Mouse (Mus musculus) limb, embryonic 14.5 days (tissue): ENCODE results near the gene Skap1. TPM values are rescaled to one million over a fixed set of nuclear protein-coding genes. Genes with fewer than 3 reads are reported as not detected.
A peak's percentile ranks its signal among the peaks of the same experiment; 100 is the strongest.

ENCODE experiments used
- ATAC-seq: fragments of 200-750 bp; cut with Nextera tagmentation; 2 replicates; pipeline ENCODE4 v1.8.0; 2017; ENCODE audit warnings: low read depth, moderate number of reproducible peaks, moderate TSS enrichment; ENCODE audit not compliant: low FRiP score
- DNase-seq: peaks from one replicate; pipeline ENCODE4 v3.0.0-alpha.2; 2015; ENCODE audit warnings: low spot score
- H3K27ac ChIP-seq: fragments of 300-500 bp; sonication (generic); replicated peaks from 2 replicates; pipeline ENCODE4 v1.5.1; 2014; ENCODE audit warnings: low read depth, mild to moderate bottlenecking, low read length, moderate library complexity, mixed read lengths
- H3K27me3 ChIP-seq: fragments of 300-500 bp; sonication (generic); 2 replicates; pipeline ENCODE4 v1.6.1; 2014; ENCODE audit warnings: low read length, mixed read lengths; ENCODE audit not compliant: control insufficient read depth, insufficient read depth
- H3K36me3 ChIP-seq: fragments of 300-500 bp; sonication (generic); 2 replicates; pipeline ENCODE4 v1.6.1; 2014; ENCODE audit warnings: mild to moderate bottlenecking, low read length, moderate library complexity, mixed read lengths; ENCODE audit not compliant: control insufficient read depth, insufficient read depth
- H3K4me1 ChIP-seq: fragments of 300-500 bp; sonication (generic); 2 replicates; pipeline ENCODE4 v1.6.1; 2014; ENCODE audit warnings: antibody characterized with exemption, low read length, mixed read lengths; ENCODE audit not compliant: control insufficient read depth, insufficient read depth
- H3K4me2 ChIP-seq: fragments of 300-500 bp; sonication (generic); replicated peaks from 2 replicates; pipeline ENCODE4 v1.6.1; 2014; ENCODE audit warnings: low read depth, mild to moderate bottlenecking, low read length, moderate library complexity; ENCODE audit not compliant: severe bottlenecking
- H3K4me3 ChIP-seq: fragments of 300-500 bp; sonication (generic); replicated peaks from 2 replicates; pipeline ENCODE4 v1.5.1; 2014; ENCODE audit warnings: low read length
- H3K9ac ChIP-seq: fragments of 300-500 bp; sonication (generic); 2 replicates; pipeline ENCODE4 v1.6.1; 2014; ENCODE audit warnings: mild to moderate bottlenecking, low read depth, low read length, moderate library complexity; ENCODE audit not compliant: severe bottlenecking
- H3K9me3 ChIP-seq: fragments of 300-500 bp; sonication (generic); 2 replicates; pipeline ENCODE4 v1.6.1; 2016; ENCODE audit warnings: low read length; ENCODE audit not compliant: control insufficient read depth
- POLR2A ChIP-seq: fragments of 200-500 bp; IDR thresholded peaks from 2 replicates; pipeline ENCODE4 v1.8.0; 2012; ENCODE audit warnings: inconsistent platforms, mild to moderate bottlenecking, moderate library complexity, borderline replicate concordance; ENCODE audit not compliant: insufficient read depth, insufficient read length; ENCODE audit errors: extremely low read depth
- WGBS: fragments of 180-500 bp; shearing (Covaris S2); extraction: QIAGEN DNeasy Blood & Tissue Kit; methylation state at CpG from one replicate; pipeline ENCODE4 v1.1.7; 2014; 5-methylcytosine and 5-hydroxymethylcytosine counted together
- polyA plus RNA-seq, 2 experiments: library from polyadenylated mRNA; depleted of rRNA in 1 of 2; stranded (reverse) in 1 of 2; unstranded in 1 of 2; fragments of >200 nt; fragmentation: Nextera tagmentation in 1 of 2; extraction: Ambion mirVana in 1 of 2; gene quantifications; 2 replicates each; pipeline versions ENCODE4 v1.2.1 to v1.2.3; 2012 to 2014

Gene Skap1
- polyA plus RNA-seq, 2 experiments, result 0.67 to 2.1 TPM

GRCm38 (mm10) chr11:96644969-96645368, 180.6 kb downstream of the Skap1 start:
- Histone ChIP-seq H3K36me3 (no peaks in the 10 kb centered on the region), H3K4me1 (peaks cover 6% of the 10 kb centered on the region; the same call in 1 of the 2 replicates), H3K9ac (no peak overlapping the region), H3K27me3 (peaks cover 14% of the 10 kb centered on the region; the same call in 1 of the 2 replicates), H3K4me3 (no peak overlapping the region), H3K4me2 (no peak overlapping the region), H3K27ac (no peak overlapping the region), H3K9me3 (no peaks in the 10 kb centered on the region)
- ATAC-seq, result no peak
- WGBS, result 36% methylated on average over 7 of the region's 7 CpGs
- no peak for DNase-seq
- no peak for TF ChIP-seq POLR2A

DNA sequence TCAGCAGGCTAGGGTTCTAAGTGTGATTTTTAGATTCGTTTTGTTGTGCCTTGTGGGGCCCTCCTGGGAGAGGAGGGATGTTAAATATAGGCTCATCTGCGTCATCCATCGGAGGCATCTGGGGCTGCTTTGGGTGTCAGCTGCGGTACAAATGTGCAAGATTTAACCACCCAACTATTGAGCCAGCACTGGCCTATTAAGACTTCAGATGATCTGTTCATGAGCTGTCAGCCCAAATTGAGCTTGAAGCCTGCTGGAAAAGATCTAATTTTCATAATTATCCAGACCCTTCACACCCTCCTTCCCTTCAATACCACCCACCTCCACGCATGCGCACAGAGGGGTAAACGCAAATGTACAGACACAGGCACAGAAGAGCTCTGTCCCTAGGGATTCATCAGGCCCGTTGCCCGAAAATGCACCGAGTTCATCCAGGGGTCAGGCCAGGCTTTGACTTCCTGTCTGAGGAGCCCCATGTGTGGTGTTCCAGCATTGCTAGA, 181.2 kb downstream of the Skap1 start:
- H3K4me1 ChIP-seq, result peaks cover 6% of the 10 kb centered on the region; the same call in 1 of the 2 replicates
- no peak overlapping the region for H3K9ac ChIP-seq
- no peak overlapping the region for H3K4me3 ChIP-seq
- no peak overlapping the region for H3K27ac ChIP-seq
- no peak for TF ChIP-seq POLR2A
- H3K27me3 ChIP-seq, result peaks cover 14% of the 10 kb centered on the region; the same call in 1 of the 2 replicates
- DNase-seq (peak; percentile 36), ATAC-seq (no peak)
- no peaks in the 10 kb centered on the region for H3K9me3 ChIP-seq
- H3K36me3 ChIP-seq, result no peaks in the 10 kb centered on the region
- 35% methylated on average over 10 of the region's 10 CpGs for WGBS
- H3K4me2 ChIP-seq, result no peak overlapping the region

GRCm38 (mm10) chr11:96651848-96652247, 187.5 kb downstream of the Skap1 start:
- Histone ChIP-seq H3K4me3 (no peak overlapping the region), H3K36me3 (no peaks in the 10 kb centered on the region), H3K4me2 (no peak overlapping the region), H3K4me1 (no peaks in the 10 kb centered on the region), H3K27ac (no peak overlapping the region), H3K27me3 (peaks cover 3% of the 10 kb centered on the region; the same call in 1 of the 2 replicates), H3K9ac (no peak overlapping the region), H3K9me3 (no peaks in the 10 kb centered on the region)
- ATAC-seq (no peak), DNase-seq (no peak)
- 80% methylated on average over 9 of the region's 9 CpGs for WGBS
- no peak for TF ChIP-seq POLR2A

DNA sequence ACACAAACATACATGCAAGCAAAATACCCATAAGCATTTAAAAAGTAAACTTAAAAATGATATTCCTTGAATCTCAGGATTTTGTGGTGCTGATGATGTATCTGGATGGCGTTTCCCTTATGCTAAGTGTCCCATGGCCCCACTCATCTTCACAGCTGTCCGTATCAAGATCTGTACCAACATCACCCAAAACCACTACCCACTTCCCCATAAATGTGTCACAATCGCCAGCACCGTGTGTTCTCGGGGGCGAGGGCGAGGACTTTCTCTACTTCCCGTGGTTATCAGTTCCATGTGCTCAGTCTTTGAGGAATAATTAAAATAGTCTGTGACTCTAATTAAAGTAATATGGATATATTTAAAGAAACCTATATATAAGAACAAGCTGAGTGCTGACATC, 189.5 kb downstream of the Skap1 start:
- no peak overlapping the region for H3K4me3 ChIP-seq
- no peak overlapping the region for H3K4me2 ChIP-seq
- ATAC-seq (no peak), DNase-seq (no peak)
- no peaks in the 10 kb centered on the region for H3K4me1 ChIP-seq
- H3K27ac ChIP-seq, result no peak overlapping the region
- 25% methylated on average over 8 of the region's 8 CpGs for WGBS
- no peaks in the 10 kb centered on the region for H3K9me3 ChIP-seq
- TF ChIP-seq POLR2A, result no peak
- no peaks in the 10 kb centered on the region for H3K36me3 ChIP-seq
- no peaks in the 10 kb centered on the region for H3K27me3 ChIP-seq
- H3K9ac ChIP-seq, result no peak overlapping the region

DNA sequence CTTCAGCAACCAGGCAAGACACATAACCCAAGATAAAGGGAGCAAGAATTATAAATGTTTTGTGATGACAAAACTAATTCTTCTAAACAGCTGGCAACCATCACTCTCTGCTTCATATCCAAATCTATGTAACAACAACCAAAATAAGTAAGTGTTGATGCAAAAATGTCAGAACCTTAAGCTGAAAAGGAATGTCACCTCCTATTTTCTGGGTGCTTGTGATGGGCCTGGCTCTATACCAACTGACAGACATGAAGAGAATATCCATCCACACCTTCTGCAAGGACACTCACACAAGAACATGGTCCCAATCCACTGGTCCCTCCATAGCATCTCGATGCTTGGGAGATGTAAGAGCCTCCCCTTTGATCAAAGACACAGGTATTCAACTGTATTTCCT, 194.0 kb downstream of the Skap1 start:
- Histone ChIP-seq H3K36me3 (no peaks in the 10 kb centered on the region), H3K27ac (no peak overlapping the region), H3K9me3 (no peaks in the 10 kb centered on the region), H3K4me2 (no peak overlapping the region), H3K27me3 (no peaks in the 10 kb centered on the region), H3K4me3 (no peak overlapping the region), H3K9ac (no peak overlapping the region), H3K4me1 (no peaks in the 10 kb centered on the region)
- ATAC-seq, result no peak
- no peak for DNase-seq
- no peak for TF ChIP-seq POLR2A
- 79% methylated on average over 1 of the region's 1 CpGs for WGBS

- no peaks in the 10 kb centered on the region for H3K9me3 ChIP-seq
- H3K4me2 ChIP-seq, result no peak overlapping the region
- H3K9ac ChIP-seq, result no peak overlapping the region
- H3K4me3 ChIP-seq, result no peak overlapping the region
- H3K36me3 ChIP-seq, result no peaks in the 10 kb centered on the region
- no peak for TF ChIP-seq POLR2A
- no peaks in the 10 kb centered on the region for H3K4me1 ChIP-seq
- WGBS, result 80% methylated on average over 3 of the region's 3 CpGs
- peaks cover 3% of the 10 kb centered on the region; the same call in 1 of the 2 replicates for H3K27me3 ChIP-seq
- DNase-seq (no peak), ATAC-seq (no peak)
- H3K27ac ChIP-seq, result no peak overlapping the region
Measured at GRCm38 (mm10) chr11:96666924-96667323, 202.5 kb downstream of the Skap1 start.
